Mouse (Mus musculus) lung, embryonic 16.5 days (tissue): ENCODE measurements around the gene Ubiad1. TPM values are rescaled to one million over a fixed set of nuclear protein-coding genes. Genes with fewer than 3 reads are reported as not detected.

Experiments
- ATAC-seq: fragments of 200-750 bp; cut with Nextera tagmentation; 2 replicates; pipeline ENCODE4 v1.8.0; 2017; ENCODE audit warnings: low read depth, mild to moderate bottlenecking, moderate library complexity
- H3K27ac ChIP-seq: fragments of 300-500 bp; sonication (generic); 2 replicates; pipeline ENCODE4 v1.5.1; 2014; ENCODE audit warnings: mild to moderate bottlenecking, control low read depth, low read length
- H3K27me3 ChIP-seq: fragments of 300-500 bp; sonication (generic); 2 replicates; pipeline ENCODE4 v1.6.1; 2014; ENCODE audit warnings: low read depth, low read length, mixed read lengths; ENCODE audit not compliant: control insufficient read depth, insufficient read depth
- H3K36me3 ChIP-seq: fragments of 300-500 bp; sonication (generic); 2 replicates; pipeline ENCODE4 v1.6.1; 2014; ENCODE audit warnings: low read length; ENCODE audit not compliant: control insufficient read depth, insufficient read depth
- H3K4me1 ChIP-seq: fragments of 300-500 bp; sonication (generic); replicated peaks from 2 replicates; pipeline ENCODE4 v1.6.1; 2014; ENCODE audit warnings: low read length, mixed read lengths; ENCODE audit not compliant: control insufficient read depth, insufficient read depth
- H3K4me2 ChIP-seq: fragments of 300-500 bp; sonication (generic); 2 replicates; pipeline ENCODE4 v1.6.1; 2014; ENCODE audit warnings: low read depth, low read length, control low read depth
- H3K4me3 ChIP-seq: fragments of 300-500 bp; sonication (generic); 2 replicates; pipeline ENCODE4 v1.5.1; 2014; ENCODE audit warnings: mild to moderate bottlenecking, low read length, control low read depth
- H3K9ac ChIP-seq: fragments of 300-500 bp; sonication (generic); 2 replicates; pipeline ENCODE4 v1.6.1; 2014; ENCODE audit warnings: low read length, control low read depth
- H3K9me3 ChIP-seq: fragments of 300-500 bp; sonication (generic); 2 replicates; pipeline ENCODE4 v1.6.1; 2016; ENCODE audit warnings: low read length; ENCODE audit not compliant: control insufficient read depth
- WGBS: fragments of 180-500 bp; shearing (Covaris S2); extraction: QIAGEN DNeasy Blood & Tissue Kit; methylation state at CpG from one replicate; pipeline ENCODE4 v1.1.7; 2014; 5-methylcytosine and 5-hydroxymethylcytosine counted together
- polyA plus RNA-seq: library from polyadenylated mRNA; unstranded; fragments of >200 nt; fragmentation: Nextera tagmentation; extraction: Ambion mirVana; gene quantifications from 2 replicates; pipeline ENCODE4 v1.2.1, GENCODE M21; 2015

Ubiad1 gene
- polyA plus RNA-seq, 1 experiment from 2014 or later, result 24.0 TPM

DNA sequence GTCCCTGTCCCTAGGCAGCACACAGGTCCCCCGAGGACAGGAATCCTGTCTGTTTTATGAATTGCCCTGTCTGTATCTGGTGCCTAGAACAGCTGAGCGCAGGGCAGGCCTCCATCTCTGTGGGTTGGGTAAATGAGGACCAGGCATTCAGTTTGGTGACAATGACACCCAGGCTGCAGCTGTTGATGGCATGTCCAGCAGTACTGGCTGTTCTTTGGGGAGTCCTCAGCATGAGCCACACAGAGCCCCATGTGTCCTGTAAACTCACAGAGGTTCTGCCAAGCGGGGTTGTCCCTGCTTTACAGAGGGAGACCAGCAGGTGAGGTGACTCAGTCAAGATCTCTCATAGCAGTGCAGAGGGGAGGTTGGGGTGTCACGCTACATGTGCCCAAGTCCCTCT lies 47.5 kb downstream of the Ubiad1 start:
- ATAC-seq, result no peak
- H3K9ac ChIP-seq, result no peak overlapping the region
- 80% methylated on average over 4 of the region's 4 CpGs for WGBS
- H3K27ac ChIP-seq, result no peak overlapping the region
- no peaks in the 10 kb centered on the region for H3K27me3 ChIP-seq
- no peaks in the 10 kb centered on the region for H3K9me3 ChIP-seq
- H3K4me2 ChIP-seq, result no peak overlapping the region
- H3K4me1 ChIP-seq, result no peaks in the 10 kb centered on the region
- no peaks in the 10 kb centered on the region for H3K36me3 ChIP-seq
- H3K4me3 ChIP-seq, result no peak overlapping the region

DNA sequence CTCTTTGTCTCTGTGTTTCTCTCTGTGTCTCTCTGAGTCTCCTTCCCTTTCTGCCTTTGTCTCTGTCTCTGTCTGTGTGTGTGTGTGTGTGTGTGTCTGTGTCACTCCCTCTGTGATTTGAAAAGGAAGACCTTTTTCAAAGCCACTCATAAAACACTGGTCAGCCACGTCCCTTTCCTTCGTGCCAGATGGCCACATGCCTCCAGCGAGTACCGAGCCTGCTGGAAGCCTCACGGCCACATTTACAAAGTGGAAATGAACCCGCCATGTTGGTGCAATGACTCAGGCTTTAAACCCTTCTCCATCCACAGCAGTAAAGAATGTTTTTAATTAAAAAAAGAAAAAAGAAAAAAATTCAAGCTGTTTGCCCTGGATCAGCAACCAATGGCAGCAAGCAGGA lies 48.7 kb downstream of the Ubiad1 start:
- WGBS, result 80% methylated on average over 6 of the region's 6 CpGs
- H3K9me3 ChIP-seq, result no peaks in the 10 kb centered on the region
- H3K36me3 ChIP-seq, result no peaks in the 10 kb centered on the region
- no peaks in the 10 kb centered on the region for H3K4me1 ChIP-seq
- no peak overlapping the region for H3K4me3 ChIP-seq
- no peak for ATAC-seq
- H3K27ac ChIP-seq, result no peak overlapping the region
- H3K9ac ChIP-seq, result no peak overlapping the region
- H3K27me3 ChIP-seq, result no peaks in the 10 kb centered on the region
- H3K4me2 ChIP-seq, result no peak overlapping the region

DNA sequence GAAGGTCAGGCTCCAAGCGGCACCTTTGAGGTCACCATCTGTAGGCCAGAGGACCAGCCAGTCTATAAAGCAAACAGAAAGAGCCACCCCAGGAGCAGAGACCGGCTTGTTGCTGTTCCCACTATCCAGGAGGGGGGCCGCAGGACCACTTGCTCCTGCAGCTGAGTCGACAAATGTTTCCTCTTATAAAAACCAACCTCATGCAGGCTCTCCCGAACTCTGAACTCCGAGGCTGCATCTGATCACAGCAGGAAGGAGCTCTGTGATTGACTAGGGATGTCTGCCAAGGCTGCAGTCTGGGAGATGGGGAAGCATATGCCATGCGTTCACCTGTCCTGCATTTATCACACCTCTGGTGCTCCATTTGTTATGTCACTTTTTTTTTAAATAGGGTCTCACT lies 49.4 kb downstream of the Ubiad1 start:
- Histone ChIP-seq H3K4me3 (no peak overlapping the region), H3K9ac (no peak overlapping the region), H3K9me3 (no peaks in the 10 kb centered on the region), H3K36me3 (no peaks in the 10 kb centered on the region), H3K4me2 (no peak overlapping the region), H3K27ac (no peak overlapping the region), H3K27me3 (no peaks in the 10 kb centered on the region), H3K4me1 (no peaks in the 10 kb centered on the region)
- 39% methylated on average over 7 of the region's 7 CpGs for WGBS
- no peak for ATAC-seq

DNA sequence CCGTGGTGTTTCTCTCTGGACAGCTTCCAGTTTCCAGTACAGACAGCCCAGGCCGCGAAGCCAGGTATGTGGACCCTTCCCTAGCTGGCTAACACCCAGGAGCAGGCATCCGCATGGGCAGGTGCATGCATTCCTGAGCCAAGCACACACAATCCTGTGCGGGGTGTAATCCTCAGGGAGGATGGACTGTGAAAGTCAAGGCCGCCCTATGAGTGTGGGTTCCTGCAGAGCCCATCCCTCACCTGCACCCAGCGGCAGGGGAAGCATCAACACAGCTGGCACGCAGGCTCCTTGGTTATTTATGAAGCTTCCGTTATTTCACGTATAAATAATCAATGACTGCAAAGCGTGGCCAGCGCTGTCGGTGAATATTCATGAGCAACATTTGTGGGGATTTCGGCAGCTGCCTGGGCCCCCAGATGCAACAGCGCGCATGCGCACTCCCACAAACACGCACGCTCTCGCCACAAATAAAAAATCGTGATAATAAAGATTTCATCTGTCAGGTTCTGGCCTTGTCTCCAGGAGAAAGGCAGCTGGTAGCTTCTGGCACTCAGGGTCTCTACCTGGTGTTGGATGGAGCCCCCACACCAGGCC lies 52.8 kb downstream of the Ubiad1 start:
- Histone ChIP-seq H3K4me3 (no peak overlapping the region), H3K4me1 (no peaks in the 10 kb centered on the region), H3K27me3 (no peaks in the 10 kb centered on the region), H3K4me2 (no peak overlapping the region), H3K36me3 (no peaks in the 10 kb centered on the region), H3K27ac (no peak overlapping the region), H3K9ac (no peak overlapping the region), H3K9me3 (no peaks in the 10 kb centered on the region)
- 62% methylated on average over 21 of the region's 21 CpGs for WGBS
- ATAC-seq, result no peak

DNA sequence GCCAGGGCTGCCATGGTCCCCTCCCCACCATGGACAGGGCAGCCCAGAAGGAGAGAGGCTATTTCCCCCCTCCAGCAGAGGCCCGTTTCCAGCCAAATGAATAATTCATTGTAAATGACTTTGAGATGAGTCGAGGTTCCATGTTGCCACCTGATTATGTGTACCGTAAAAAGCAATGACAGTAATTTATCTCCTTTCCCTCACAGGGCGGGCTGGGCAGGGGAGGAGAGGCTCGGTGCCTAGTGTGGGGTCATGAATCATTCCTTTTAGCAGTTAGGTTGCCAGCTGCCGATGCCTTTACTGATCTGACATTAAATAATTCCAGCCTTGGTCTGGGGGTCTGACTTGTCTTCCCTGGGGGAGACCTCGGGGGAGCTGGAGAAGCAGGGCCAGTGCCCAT lies 54.9 kb downstream of the Ubiad1 start:
- ATAC-seq, result no peak
- no peak overlapping the region for H3K27ac ChIP-seq
- no peaks in the 10 kb centered on the region for H3K9me3 ChIP-seq
- no peak overlapping the region for H3K4me3 ChIP-seq
- H3K36me3 ChIP-seq, result no peaks in the 10 kb centered on the region
- H3K9ac ChIP-seq, result no peak overlapping the region
- H3K4me1 ChIP-seq, result no peaks in the 10 kb centered on the region
- no peak overlapping the region for H3K4me2 ChIP-seq
- no peaks in the 10 kb centered on the region for H3K27me3 ChIP-seq
- 41% methylated on average over 7 of the region's 7 CpGs for WGBS

DNA sequence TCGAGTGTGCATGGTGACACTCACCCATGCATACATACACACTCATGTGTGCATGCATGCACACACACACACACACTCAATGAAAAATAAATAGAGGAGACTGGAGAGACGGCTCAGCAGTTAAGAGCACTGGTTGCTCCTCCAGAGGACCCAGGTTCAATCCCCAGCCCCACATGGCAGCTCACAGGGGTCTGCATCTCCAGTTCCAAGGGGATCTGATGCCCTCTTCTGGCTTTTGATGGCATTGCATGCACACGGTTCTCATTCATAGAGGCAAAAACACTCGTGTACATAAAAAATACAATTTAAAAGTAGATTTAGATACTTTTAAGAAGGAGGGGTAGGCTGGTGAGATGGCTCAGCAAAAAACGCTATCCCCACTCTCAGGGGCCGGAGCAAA lies 55.5 kb downstream of the Ubiad1 start:
- no peaks in the 10 kb centered on the region for H3K36me3 ChIP-seq
- H3K27me3 ChIP-seq, result no peaks in the 10 kb centered on the region
- H3K9ac ChIP-seq, result no peak overlapping the region
- H3K4me2 ChIP-seq, result no peak overlapping the region
- no peak overlapping the region for H3K4me3 ChIP-seq
- no peak for ATAC-seq
- no peak overlapping the region for H3K27ac ChIP-seq
- H3K9me3 ChIP-seq, result no peaks in the 10 kb centered on the region
- 58% methylated on average over 6 of the region's 6 CpGs for WGBS
- H3K4me1 ChIP-seq, result no peaks in the 10 kb centered on the region

DNA sequence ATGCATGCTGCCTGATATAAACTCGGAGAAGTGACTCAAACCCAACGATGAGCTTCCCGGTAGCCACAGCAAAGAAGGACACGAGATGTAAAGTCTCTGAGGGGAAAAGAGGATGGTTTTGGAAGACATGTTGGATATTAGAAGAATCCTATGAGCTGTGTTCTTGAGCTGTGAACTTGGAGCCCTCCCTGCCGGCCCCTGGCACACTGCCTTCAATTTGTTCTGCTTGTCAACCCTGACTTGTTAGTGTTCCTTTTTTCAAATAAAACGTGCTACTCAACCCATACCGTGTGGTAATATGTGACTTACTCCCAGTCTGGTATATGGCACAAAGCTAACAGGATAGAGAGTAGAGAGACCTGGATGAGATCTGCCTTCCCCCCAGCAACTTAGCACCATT lies 59.3 kb downstream of the Ubiad1 start:
- Histone ChIP-seq H3K4me3 (no peak overlapping the region), H3K9ac (no peak overlapping the region), H3K4me1 (no peaks in the 10 kb centered on the region), H3K36me3 (no peaks in the 10 kb centered on the region), H3K27me3 (no peaks in the 10 kb centered on the region), H3K9me3 (no peaks in the 10 kb centered on the region), H3K27ac (no peak overlapping the region), H3K4me2 (no peak overlapping the region)
- 71% methylated on average over 7 of the region's 7 CpGs for WGBS
- no peak for ATAC-seq

Other genes starting within 250 kb of the Ubiad1 start
- 0.04 and 0.08 TPM in 2 replicates for gene Disp3, start 156.8 kb downstream of the Ubiad1 start, polyA plus RNA-seq
- 11.3 and 12.2 TPM in 2 replicates for gene Mtor, start 3.8 kb upstream of the Ubiad1 start, polyA plus RNA-seq
- gene Angptl7, start 55.7 kb upstream of the Ubiad1 start, polyA plus RNA-seq, result 1.8 TPM in 2 replicates
- 83.6 and 90.8 TPM in 2 replicates for gene Exosc10, start 113.7 kb upstream of the Ubiad1 start, polyA plus RNA-seq
- 114 and 126 TPM in 2 replicates for gene Srm, start 146.7 kb upstream of the Ubiad1 start, polyA plus RNA-seq
- gene Masp2, start 157.8 kb upstream of the Ubiad1 start, polyA plus RNA-seq, result 0.44 and 0.93 TPM in 2 replicates
- gene Tardbp, start 182.2 kb upstream of the Ubiad1 start, polyA plus RNA-seq, result 320 and 367 TPM in 2 replicates
- gene Gm572, start 198.5 kb upstream of the Ubiad1 start, polyA plus RNA-seq, result not detected in 2 replicates